ENCODE assay signal across 9 mouse cellular contexts in genomic region chr4:136981347-136981746, GRCm38 (mm10). TPM values are rescaled to one million over a fixed set of nuclear protein-coding genes. Genes with fewer than 3 reads are reported as not detected.
DNase-seq lines count a peak whose midpoint lies in the region; ATAC-seq and TF ChIP-seq lines count a peak whose summit lies in the region.
"Had no signal": no experiment of that assay in that cellular context is flagged by ENCODE, and none has a peak within 500 bp of the region (broad histone marks: within the 10 kb centered on the region; RNA-seq: fewer than 3 reads in every experiment).

No protein-coding gene starts in this region.

- 60% methylated on average over 12 of the region's 12 CpGs for WGBS in spleen, adult 2 months
- 4% methylated on average over 12 of the region's 12 CpGs for WGBS in hindbrain, embryonic 13.5 days

- no peak overlapping the region for H3K9ac ChIP-seq in hindbrain, embryonic 13.5 days
- H3K9ac ChIP-seq: limb, embryonic 15.5 days had no signal

- no peaks in the 10 kb centered on the region for H3K9me3 ChIP-seq in hindbrain, embryonic 13.5 days
- H3K9me3 ChIP-seq: limb, embryonic 15.5 days had no signal

- TF ChIP-seq POLR2A in spleen, adult 2 months (IDR thresholded peaks at IDR 0.05; ENCODE audit: low read depth, low read length), result no peak
- TF ChIP-seq POLR2A in cortical plate, adult 2 months (IDR thresholded peaks at IDR 0.05; ENCODE audit: extremely low read depth, insufficient read depth, low read length), result no peak

- H3K27ac ChIP-seq in spleen, adult 2 months (ENCODE audit: insufficient read depth, low read length), result no peak overlapping the region
- H3K27ac ChIP-seq in cortical plate, adult 2 months (ENCODE audit: insufficient read depth, low read length), result no peak overlapping the region
- peak overlapping the region; percentile 52; the same call in 1 of the 2 replicates for H3K27ac ChIP-seq in hindbrain, embryonic 13.5 days
- H3K27ac ChIP-seq: limb, embryonic 15.5 days had no signal

- TF ChIP-seq CTCF in spleen, adult 2 months (IDR thresholded peaks at IDR 0.05; ENCODE audit: extremely low read depth, insufficient read depth, insufficient read length, insufficient replicate concordance), result peak; percentile 14; the same call in 1 of the 2 replicates
- peak; percentile 72 for TF ChIP-seq CTCF in cortical plate, adult 2 months (IDR thresholded peaks at IDR 0.05; ENCODE audit: extremely low read depth, insufficient read depth, low read length)

- H3K4me3 ChIP-seq in spleen, adult 2 months (ENCODE audit: extremely low read depth, insufficient read depth, insufficient read length), result no peak overlapping the region
- no peak overlapping the region for H3K4me3 ChIP-seq in cortical plate, adult 2 months (ENCODE audit: insufficient read depth, low read length)
- H3K4me3 ChIP-seq in hindbrain, embryonic 13.5 days, result no peak overlapping the region
- H3K4me3 ChIP-seq: limb, embryonic 15.5 days had no signal

- H3K36me3 ChIP-seq in spleen, adult 2 months (ENCODE audit: control insufficient read depth, insufficient read depth, low read length), result peaks cover 2% of the 10 kb centered on the region
- H3K36me3 ChIP-seq in hindbrain, embryonic 13.5 days, result 0 out of 2 replicates have a peak, but pooled peaks cover 4% of the 10 kb centered on the region

- no peak for DNase-seq in spleen, adult 2 months (ENCODE audit: low read depth in 1 of 2, low spot score in 2 of 2)
- no peak for DNase-seq in spleen, adult 12 weeks (ENCODE audit: low spot score)
- peak; percentile 66 to 74 for DNase-seq in layer of hippocampus, postnatal 10 days (ENCODE audit: low spot score in 2 of 2)
- DNase-seq in right cerebral cortex, postnatal 14 days, result peak; percentile 67
- DNase-seq in thymus, postnatal 36 days, result no peak

- peak; percentile 63 for ATAC-seq in hindbrain, embryonic 13.5 days (ENCODE audit: low FRiP score)
- peak; percentile 53 for ATAC-seq in megakaryocyte progenitor cell, adult 5-6 weeks (replicated peaks; ENCODE audit: poor library complexity)

- H3K27me3 ChIP-seq in spleen, adult 2 months (ENCODE audit: control insufficient read depth, insufficient read depth, low read length), result no peaks in the 10 kb centered on the region
- peaks cover 31% of the 10 kb centered on the region for H3K27me3 ChIP-seq in hindbrain, embryonic 13.5 days

- no peak overlapping the region for H3K4me2 ChIP-seq in hindbrain, embryonic 13.5 days
- H3K4me2 ChIP-seq: limb, embryonic 15.5 days had no signal

- no peaks in the 10 kb centered on the region for H3K4me1 ChIP-seq in spleen, adult 2 months (ENCODE audit: control insufficient read depth, insufficient read depth, insufficient read length)
- H3K4me1 ChIP-seq in cortical plate, adult 2 months (ENCODE audit: control insufficient read depth, insufficient read depth, low read length), result no peaks in the 10 kb centered on the region
- H3K4me1 ChIP-seq in hindbrain, embryonic 13.5 days (replicated peaks), result peaks cover 25% of the 10 kb centered on the region

RNA-seq across cellular contexts. Expression of gene Epha8, which starts 24.7 kb away (rescaled TPM):
- polyA plus RNA-seq in spleen, adult 2 months (2012; rRNA removed), result 0.40 and 0.46 TPM in 2 replicates
- 11.0 and 12.3 TPM in 2 replicates for polyA plus RNA-seq in cortical plate, adult 2 months (2012; rRNA removed)
- polyA plus RNA-seq in hindbrain, embryonic 13.5 days (2015; fragmentation: Nextera tagmentation; extraction: Ambion mirVana), result 5.6 and 6.1 TPM in 2 replicates
- total RNA-seq in layer of hippocampus, postnatal 10 days (2021), result 10 to 100 TPM in 1 of 2 experiments, 1 to 10 TPM in 1; 9.5 to 10.6 TPM
- total RNA-seq in megakaryocyte progenitor cell, adult 5-6 weeks (2015), result not detected in 2 replicates
- total RNA-seq in megakaryocyte progenitor cell, adult 5-6 weeks (2017), result not detected in 2 replicates

Comparison
In these comparisons a context has a peak if more than half of its experiments do, and no peak if none do; other contexts are left out.
1. DNase-seq: peak in layer of hippocampus, postnatal 10 days (2 of 2) and right cerebral cortex, postnatal 14 days (single experiment); none in spleen, adult 2 months (0 of 2), spleen, adult 12 weeks (single experiment) and thymus, postnatal 36 days (0 of 2).